Mouse (Mus musculus) liver, embryonic 14.5 days (tissue): Measurements from ENCODE around the gene Tspan2.

Experiments used
- CTCF ChIP-seq: IDR thresholded peaks from 2 replicates; pipeline ENCODE4 v1.5.1; 2016; ENCODE audit warnings: antibody characterized with exemption, low read depth, control low read depth
- EP300 ChIP-seq: IDR thresholded peaks from 2 replicates; pipeline ENCODE4 v1.6.1; 2016; ENCODE audit warnings: antibody characterized with exemption, low read depth

- no peak for TF ChIP-seq CTCF
- no peak for TF ChIP-seq EP300
Observed at GRCm38 (mm10) chr3:102743781-102744471, 9.6 kb downstream of the Tspan2 start.
